In the genomic region with DNA sequence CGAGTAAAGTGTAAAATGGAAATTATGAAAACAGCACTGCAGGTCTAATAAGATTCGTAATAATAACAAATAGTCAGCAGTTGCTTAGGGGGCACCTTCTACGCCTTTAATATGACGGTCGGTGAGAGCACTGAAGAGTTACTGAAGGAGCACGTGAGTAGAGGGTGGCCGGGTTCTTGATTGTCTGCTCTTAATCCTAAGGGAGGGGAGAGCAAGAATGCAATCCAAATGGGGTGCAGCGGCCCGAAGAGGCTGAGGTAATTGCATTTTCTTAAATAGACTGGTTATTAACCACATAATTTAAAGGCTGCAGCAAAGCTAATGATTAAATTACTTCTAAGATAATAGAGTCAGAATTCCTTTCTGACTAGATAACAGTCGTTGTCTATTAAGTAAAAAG, we compare ENCODE assay signal across 24 mouse cellular contexts. TPM values are rescaled to one million over a fixed set of nuclear protein-coding genes. Genes with fewer than 3 reads are reported as not detected.
DNase-seq lines count a peak whose midpoint lies in the region; ATAC-seq and TF ChIP-seq lines count a peak whose summit lies in the region.
"Had no signal": no experiment of that assay in that cellular context is flagged by ENCODE, and none has a peak within 500 bp of the region (broad histone marks: within the 10 kb centered on the region; RNA-seq: fewer than 3 reads in every experiment).

No protein-coding gene starts in this region.

- H3K4me3 ChIP-seq in intestine, embryonic 15.5 days (replicated peaks): no peak overlapping the region
- no peak overlapping the region for H3K4me3 ChIP-seq in intestine, postnatal 0 days (ENCODE audit: low read depth, low read length)
- H3K4me3 ChIP-seq in kidney, embryonic 16.5 days (ENCODE audit: low read length): no peak overlapping the region
- no peak overlapping the region for H3K4me3 ChIP-seq in MEL (ENCODE audit: control insufficient read depth in 1 of 2, insufficient read depth in 1 of 2, low read depth in 2 of 2, low read length in 2 of 2)
- H3K4me3 ChIP-seq in heart, adult 2 months: no peak overlapping the region
- H3K4me3 ChIP-seq: forebrain, embryonic 10.5 days; forebrain, embryonic 13.5 days; hindbrain, embryonic 12.5 days had no signal

- 0 out of 2 replicates have a peak, but pooled peaks have one; percentile 37 for ATAC-seq in intestine, embryonic 15.5 days
- no peak for ATAC-seq in intestine, postnatal 0 days
- ATAC-seq in kidney, embryonic 16.5 days (ENCODE audit: low FRiP score, low TSS enrichment): peak; percentile 76
- ATAC-seq: activated CD4-positive, CD25-positive, alpha-beta regulatory T cell, adult 4 months; forebrain, embryonic 13.5 days; forebrain, embryonic 16.5 days; hindbrain, postnatal 0 days had no signal

- H3K9ac ChIP-seq in intestine, embryonic 15.5 days: no peak overlapping the region
- H3K9ac ChIP-seq in intestine, postnatal 0 days (ENCODE audit: low read depth, low read length): no peak overlapping the region
- H3K9ac ChIP-seq in kidney, embryonic 16.5 days (replicated peaks; ENCODE audit: low read length): no peak overlapping the region
- H3K9ac ChIP-seq in MEL (ENCODE audit: control insufficient read depth, low read depth, low read length, poor library complexity, severe bottlenecking): no peak overlapping the region
- H3K9ac ChIP-seq in heart, adult 2 months (ENCODE audit: low read depth, low read length): no peak overlapping the region
- H3K9ac ChIP-seq: forebrain, embryonic 13.5 days; hindbrain, embryonic 12.5 days had no signal

- no peak overlapping the region for H3K4me2 ChIP-seq in intestine, embryonic 15.5 days (replicated peaks)
- H3K4me2 ChIP-seq in intestine, postnatal 0 days (replicated peaks; ENCODE audit: low read depth): no peak overlapping the region
- no peak overlapping the region for H3K4me2 ChIP-seq in kidney, embryonic 16.5 days (replicated peaks; ENCODE audit: low read depth, low read length)
- H3K4me2 ChIP-seq: forebrain, embryonic 13.5 days; heart, embryonic 11.5 days; hindbrain, embryonic 12.5 days had no signal

- DNase-seq in kidney, adult 11 months: no peak
- no peak for DNase-seq in MEL (ENCODE audit: low read depth, low spot score)
- DNase-seq in brain, embryonic 14.5 days (ENCODE audit: low read depth): peak; percentile 19
- no peak for DNase-seq in heart, adult 2 months
- DNase-seq: adrenal gland, adult 8-10 months; adrenal gland, postnatal 25 days; B cell, adult 2 months; cerebellum, adult 18-20 months; cerebellum, adult 9-10 months; cerebellum, postnatal 14 days; gastrocnemius, postnatal 10 days; gastrocnemius, postnatal 36 days had no signal

- no peaks in the 10 kb centered on the region; the same call in 1 of the 2 replicates for H3K27me3 ChIP-seq in intestine, embryonic 15.5 days (replicated peaks)
- H3K27me3 ChIP-seq in intestine, postnatal 0 days (replicated peaks; ENCODE audit: control insufficient read depth, insufficient read depth, low read length): 0 out of 2 replicates have a peak, but pooled peaks cover 10% of the 10 kb centered on the region
- H3K27me3 ChIP-seq in kidney, embryonic 16.5 days (ENCODE audit: insufficient read depth, low read length): no peaks in the 10 kb centered on the region
- no peaks in the 10 kb centered on the region for H3K27me3 ChIP-seq in MEL (ENCODE audit: control insufficient read depth in 1 of 2, insufficient read depth in 2 of 2, low read length in 2 of 2)
- H3K27me3 ChIP-seq in heart, adult 2 months (ENCODE audit: control insufficient read depth, insufficient read depth, low read length): no peaks in the 10 kb centered on the region
- H3K27me3 ChIP-seq: CH12.LX; forebrain, embryonic 13.5 days; hindbrain, embryonic 12.5 days had no signal

- H3K9me3 ChIP-seq in intestine, embryonic 15.5 days: no peaks in the 10 kb centered on the region
- H3K9me3 ChIP-seq in intestine, postnatal 0 days (ENCODE audit: control insufficient read depth): no peaks in the 10 kb centered on the region
- no peaks in the 10 kb centered on the region for H3K9me3 ChIP-seq in kidney, embryonic 16.5 days (ENCODE audit: low read length)
- no peaks in the 10 kb centered on the region for H3K9me3 ChIP-seq in MEL (replicated peaks; ENCODE audit: insufficient read depth, low read length)
- H3K9me3 ChIP-seq: forebrain, embryonic 10.5 days; forebrain, embryonic 13.5 days; G1E; hindbrain, embryonic 12.5 days had no signal

- TF ChIP-seq CTCF in intestine, postnatal 0 days (IDR thresholded peaks at IDR 0.05; ENCODE audit: low read depth): no peak
- no peak for TF ChIP-seq CTCF in MEL (IDR thresholded peaks at IDR 0.05 in 2 of 3, conservative IDR thresholded peaks at IDR 0.05 in 1 of 3; ENCODE audit: control insufficient read depth in 1 of 3, insufficient read depth in 1 of 3, low read depth in 2 of 3, low read length in 3 of 3, poor library complexity in 1 of 3, severe bottlenecking in 1 of 3)
- no peak for TF ChIP-seq CTCF in brain, embryonic 14.5 days (IDR thresholded peaks at IDR 0.05; ENCODE audit: borderline replicate concordance, extremely low read depth, insufficient read depth, insufficient read length)
- TF ChIP-seq CTCF in heart, adult 2 months (IDR thresholded peaks at IDR 0.05): no peak

- WGBS in intestine, embryonic 15.5 days: 63% methylated on average over 10 of the region's 10 CpGs
- WGBS in intestine, postnatal 0 days: 46% methylated on average over 10 of the region's 10 CpGs
- 59% methylated on average over 10 of the region's 10 CpGs for WGBS in kidney, embryonic 16.5 days
- 83% methylated on average over 10 of the region's 10 CpGs for WGBS in heart, adult 2 months

- TF ChIP-seq EP300 in MEL (IDR thresholded peaks at IDR 0.05; ENCODE audit: low read depth in 1 of 2, low read length in 2 of 2): no peak
- TF ChIP-seq EP300 in heart, adult 2 months (IDR thresholded peaks at IDR 0.05; ENCODE audit: insufficient read depth, low read depth, low read length): no peak

- H3K79me2 ChIP-seq in MEL (ENCODE audit: control insufficient read depth, insufficient read depth, low read length, poor library complexity): no peaks in the 10 kb centered on the region
- H3K79me2 ChIP-seq in heart, adult 2 months (replicated peaks; ENCODE audit: control insufficient read depth, insufficient read depth, low read length): no peaks in the 10 kb centered on the region

- no peak overlapping the region for H3K27ac ChIP-seq in intestine, embryonic 15.5 days
- H3K27ac ChIP-seq in intestine, postnatal 0 days (ENCODE audit: low read depth, low read length): no peak overlapping the region
- H3K27ac ChIP-seq in kidney, embryonic 16.5 days (ENCODE audit: low read length): no peak overlapping the region
- H3K27ac ChIP-seq in MEL (ENCODE audit: control insufficient read depth, low read depth, low read length): peak overlapping the region; percentile 22; the same call in 1 of the 2 replicates
- H3K27ac ChIP-seq in heart, adult 2 months: no peak overlapping the region
- H3K27ac ChIP-seq: forebrain, embryonic 10.5 days; forebrain, embryonic 13.5 days; hindbrain, embryonic 12.5 days; hindbrain, postnatal 0 days had no signal

- no peaks in the 10 kb centered on the region for H3K4me1 ChIP-seq in intestine, embryonic 15.5 days (replicated peaks)
- no peaks in the 10 kb centered on the region for H3K4me1 ChIP-seq in intestine, postnatal 0 days (replicated peaks; ENCODE audit: control insufficient read depth, insufficient read depth, low read length)
- peaks cover 14% of the 10 kb centered on the region for H3K4me1 ChIP-seq in kidney, embryonic 16.5 days (ENCODE audit: insufficient read depth, low read length)
- peaks cover 11 to 37% of the 10 kb centered on the region in 2 experiments for H3K4me1 ChIP-seq in MEL (ENCODE audit: control insufficient read depth in 1 of 2, insufficient read depth in 2 of 2, low read length in 2 of 2)
- H3K4me1 ChIP-seq in heart, adult 2 months (ENCODE audit: control insufficient read depth, insufficient read depth, low read length): no peaks in the 10 kb centered on the region
- H3K4me1 ChIP-seq: forebrain, embryonic 13.5 days; hindbrain, embryonic 12.5 days had no signal

- H3K36me3 ChIP-seq in intestine, embryonic 15.5 days: no peaks in the 10 kb centered on the region
- H3K36me3 ChIP-seq in intestine, postnatal 0 days (ENCODE audit: control insufficient read depth, insufficient read depth): no peaks in the 10 kb centered on the region
- no peaks in the 10 kb centered on the region for H3K36me3 ChIP-seq in kidney, embryonic 16.5 days (ENCODE audit: insufficient read depth, low read length)
- peaks cover 0 to 34% of the 10 kb centered on the region in 2 experiments; a peak in 2 of 4 replicates for H3K36me3 ChIP-seq in MEL (ENCODE audit: control insufficient read depth in 1 of 2, insufficient read depth in 2 of 2, low read length in 2 of 2)
- no peaks in the 10 kb centered on the region for H3K36me3 ChIP-seq in heart, adult 2 months (ENCODE audit: control insufficient read depth, insufficient read depth, low read length)
- H3K36me3 ChIP-seq: forebrain, embryonic 10.5 days; G1E; hindbrain, embryonic 12.5 days had no signal

- TF ChIP-seq RAD21 in MEL (IDR thresholded peaks at IDR 0.05; ENCODE audit: low read depth, low read length): no peak

- TF ChIP-seq POLR2A in MEL (IDR thresholded peaks at IDR 0.05; ENCODE audit: control insufficient read depth in 1 of 2, insufficient read depth in 1 of 2, low read depth in 1 of 2, low read length in 2 of 2, poor library complexity in 1 of 2): no peak
- TF ChIP-seq POLR2A in brain, embryonic 14.5 days (IDR thresholded peaks at IDR 0.05; ENCODE audit: borderline replicate concordance, extremely low read depth, insufficient read depth, insufficient read length, poor library complexity, severe bottlenecking): no peak
- no peak for TF ChIP-seq POLR2A in heart, adult 2 months (IDR thresholded peaks at IDR 0.05; ENCODE audit: insufficient read depth, low read depth, low read length)

- intact Hi-C loops in heart, adult 2 months (cut with DNase I): no loop called here

RNA-seq across cellular contexts. Expression of a gene that starts 19.2 kb away (rescaled TPM):
- 4.0 and 4.6 TPM in 2 replicates for polyA plus RNA-seq in intestine, embryonic 15.5 days (2015; fragmentation: Nextera tagmentation; extraction: Ambion mirVana)
- polyA plus RNA-seq in intestine, postnatal 0 days (2015; fragmentation: Nextera tagmentation; extraction: Ambion mirVana): 0.50 and 0.58 TPM in 2 replicates
- polyA plus RNA-seq in kidney, embryonic 16.5 days (2015; fragmentation: Nextera tagmentation; extraction: Ambion mirVana): 4.7 and 6.7 TPM in 2 replicates
- 6.5 and 9.5 TPM in 2 replicates for total RNA-seq in MEL (2012; rRNA removed)
- 10 to 100 TPM in 1 of 2 experiments, not detected in 1; 15.8 TPM for polyA plus RNA-seq in MEL (2012; ENCODE audit: insufficient read depth in 1 of 2, insufficient read length in 2 of 2, low read depth in 1 of 2, low replicate concordance in 2 of 2, missing spikeins in 1 of 2)
- 2.0 and 3.3 TPM in 2 replicates for polyA plus RNA-seq in brain, embryonic 14.5 days (2012; rRNA removed)
- under 1 TPM; 0.08 to 0.30 TPM for total RNA-seq in heart, adult 2 months (2021)
- polyA plus RNA-seq in heart, adult 2 months (2012; rRNA removed): 0.02 and 0.03 TPM in 2 replicates

RNA-seq across cellular contexts. Expression of a gene that starts 31.9 kb away (rescaled TPM):
- 11.6 and 12.3 TPM in 2 replicates for polyA plus RNA-seq in intestine, embryonic 15.5 days (2015; fragmentation: Nextera tagmentation; extraction: Ambion mirVana)
- polyA plus RNA-seq in intestine, postnatal 0 days (2015; fragmentation: Nextera tagmentation; extraction: Ambion mirVana): 6.0 and 6.8 TPM in 2 replicates
- polyA plus RNA-seq in kidney, embryonic 16.5 days (2015; fragmentation: Nextera tagmentation; extraction: Ambion mirVana): 17.8 and 19.9 TPM in 2 replicates
- total RNA-seq in MEL (2012; rRNA removed): 6.0 and 6.1 TPM in 2 replicates
- 1 to 10 TPM in 1 of 2 experiments, not detected in 1; 6.9 TPM for polyA plus RNA-seq in MEL (2012; ENCODE audit: insufficient read depth in 1 of 2, insufficient read length in 2 of 2, low read depth in 1 of 2, low replicate concordance in 2 of 2, missing spikeins in 1 of 2)
- polyA plus RNA-seq in brain, embryonic 14.5 days (2012; rRNA removed): 9.1 and 11.0 TPM in 2 replicates
- total RNA-seq in heart, adult 2 months (2021): 10 to 100 TPM; 11.8 to 14.1 TPM
- polyA plus RNA-seq in heart, adult 2 months (2012; rRNA removed): 4.2 and 7.0 TPM in 2 replicates
